Mouse (Mus musculus): ENCODE measurements around the gene Gm3667. TPM values are rescaled to one million over a fixed set of nuclear protein-coding genes. Genes with fewer than 3 reads are reported as not detected.
A peak's percentile ranks its signal among the peaks of the same experiment; 100 is the strongest.
"Not testable (repeated sequence)": the region's sequence is repeated elsewhere in the genome, so short reads cannot be mapped to it uniquely, and the experiment has no call there.

Gm3667 gene
- 12.9 and 14.0 TPM in 2 replicates for polyA plus RNA-seq (2015; fragmentation: Nextera tagmentation; extraction: Ambion mirVana)

GRCm38 (mm10) chr14:6889521-6890012 lies at the start of gene Gm3667:
Gene Gm3667, minus strand, starts transcription at chr14:6889962.
- H3K27ac ChIP-seq (ENCODE audit: low read length), result not testable (repeated sequence)

GRCm38 (mm10) chr14:6899881-6900280 lies 10.1 kb upstream of the Gm3667 start:
- H3K9me3 ChIP-seq (replicated peaks; ENCODE audit: control insufficient read depth, low read length, poor library complexity, severe bottlenecking); H3K27ac ChIP-seq (ENCODE audit: low read length); H3K4me2 ChIP-seq (ENCODE audit: low read length); H3K4me3 ChIP-seq (ENCODE audit: low read depth, low read length); ATAC-seq; H3K9ac ChIP-seq (ENCODE audit: low read depth, low read length); H3K27me3 ChIP-seq (ENCODE audit: control insufficient read depth, insufficient read depth, low read depth, low read length); H3K4me1 ChIP-seq (ENCODE audit: control insufficient read depth, insufficient read depth, low read length); H3K36me3 ChIP-seq (ENCODE audit: control insufficient read depth, insufficient read depth, low read length): not testable (repeated sequence)
- 94% methylated on average over 19 of the region's 24 CpGs for WGBS

More at GRCm38 (mm10) chr14:6889521-6890012, at the start of gene Gm3667:
- H3K9me3 ChIP-seq (replicated peaks; ENCODE audit: control insufficient read depth, low read length, poor library complexity, severe bottlenecking); ATAC-seq; H3K4me1 ChIP-seq (ENCODE audit: control insufficient read depth, insufficient read depth, low read length); H3K36me3 ChIP-seq (ENCODE audit: control insufficient read depth, insufficient read depth, low read length); H3K27me3 ChIP-seq (ENCODE audit: control insufficient read depth, insufficient read depth, low read depth, low read length): not testable (repeated sequence)
- peak within 1 kb of the TSS; percentile 48 for H3K4me2 ChIP-seq (ENCODE audit: low read length)
- 0% methylated on average over 16 of the region's 43 CpGs for WGBS
- H3K9ac ChIP-seq (ENCODE audit: low read depth, low read length), result peak within 1 kb of the TSS; percentile 59
- peak within 1 kb of the TSS; percentile 42 for H3K4me3 ChIP-seq (ENCODE audit: low read depth, low read length)

- not testable (repeated sequence) for H3K36me3 ChIP-seq (ENCODE audit: control insufficient read depth, insufficient read depth, low read length); ATAC-seq; H3K4me1 ChIP-seq (ENCODE audit: control insufficient read depth, insufficient read depth, low read length); H3K9ac ChIP-seq (ENCODE audit: low read depth, low read length); H3K27me3 ChIP-seq (ENCODE audit: control insufficient read depth, insufficient read depth, low read depth, low read length); H3K27ac ChIP-seq (ENCODE audit: low read length); H3K9me3 ChIP-seq (replicated peaks; ENCODE audit: control insufficient read depth, low read length, poor library complexity, severe bottlenecking)
- WGBS, result 17% methylated on average over 2 of the region's 5 CpGs
- Histone ChIP-seq H3K4me2 (ENCODE audit: low read length) (peak overlapping the region; percentile 48), H3K4me3 (ENCODE audit: low read depth, low read length) (peak overlapping the region; percentile 42)
Observed at GRCm38 (mm10) chr14:6888811-6889210, 951 bp downstream of the Gm3667 start.

GRCm38 (mm10) chr14:6840211-6840610 lies 49.6 kb downstream of the Gm3667 start, which contains the start of gene Gm3642:
Gene Gm3642, minus strand, starts transcription at chr14:6840311.
- H3K4me2 ChIP-seq (ENCODE audit: low read length); H3K4me3 ChIP-seq (ENCODE audit: low read depth, low read length); H3K27me3 ChIP-seq (ENCODE audit: control insufficient read depth, insufficient read depth, low read depth, low read length); H3K4me1 ChIP-seq (ENCODE audit: control insufficient read depth, insufficient read depth, low read length); H3K9me3 ChIP-seq (replicated peaks; ENCODE audit: control insufficient read depth, low read length, poor library complexity, severe bottlenecking); H3K36me3 ChIP-seq (ENCODE audit: control insufficient read depth, insufficient read depth, low read length); ATAC-seq; H3K9ac ChIP-seq (ENCODE audit: low read depth, low read length); H3K27ac ChIP-seq (ENCODE audit: low read length): not testable (repeated sequence)
- no CpG with 5 or more reads among the region's 3 CpGs for WGBS

- ATAC-seq; H3K4me1 ChIP-seq (ENCODE audit: control insufficient read depth, insufficient read depth, low read length); H3K27ac ChIP-seq (ENCODE audit: low read length); H3K4me3 ChIP-seq (ENCODE audit: low read depth, low read length); H3K36me3 ChIP-seq (ENCODE audit: control insufficient read depth, insufficient read depth, low read length); H3K4me2 ChIP-seq (ENCODE audit: low read length); H3K27me3 ChIP-seq (ENCODE audit: control insufficient read depth, insufficient read depth, low read depth, low read length); H3K9ac ChIP-seq (ENCODE audit: low read depth, low read length); H3K9me3 ChIP-seq (replicated peaks; ENCODE audit: control insufficient read depth, low read length, poor library complexity, severe bottlenecking): not testable (repeated sequence)
- 96% methylated on average over 3 of the region's 3 CpGs for WGBS
Observed at GRCm38 (mm10) chr14:6823297-6823696, 66.5 kb downstream of the Gm3667 start.

Other genes with a start within 250 kb of the Gm3667 start
- not detected in 2 replicates for gene Gm10251, start 205.8 kb downstream of the Gm3667 start, polyA plus RNA-seq (2015; fragmentation: Nextera tagmentation; extraction: Ambion mirVana)
- gene Gm8050, start 169.7 kb downstream of the Gm3667 start, polyA plus RNA-seq (2015; fragmentation: Nextera tagmentation; extraction: Ambion mirVana), result not detected in 2 replicates
- 20.3 and 22.2 TPM in 2 replicates for gene Gm3636, start 147.6 kb downstream of the Gm3667 start, polyA plus RNA-seq (2015; fragmentation: Nextera tagmentation; extraction: Ambion mirVana)
- gene Gm8362, start 115.6 kb downstream of the Gm3667 start, polyA plus RNA-seq (2015; fragmentation: Nextera tagmentation; extraction: Ambion mirVana), result not detected in 2 replicates
- not detected in 2 replicates for gene Gm3642, start 49.7 kb downstream of the Gm3667 start, polyA plus RNA-seq (2015; fragmentation: Nextera tagmentation; extraction: Ambion mirVana)
- gene Gm6356, start 83.9 kb upstream of the Gm3667 start, polyA plus RNA-seq (2015; fragmentation: Nextera tagmentation; extraction: Ambion mirVana), result not detected in 2 replicates
- gene Gm10406, start 137.5 kb upstream of the Gm3667 start, polyA plus RNA-seq (2015; fragmentation: Nextera tagmentation; extraction: Ambion mirVana), result 4.8 and 6.6 TPM in 2 replicates
- not detected in 2 replicates for gene Gm3685, start 155.0 kb upstream of the Gm3667 start, polyA plus RNA-seq (2015; fragmentation: Nextera tagmentation; extraction: Ambion mirVana)
- 8.1 and 9.9 TPM in 2 replicates for gene Gm3696, start 210.7 kb upstream of the Gm3667 start, polyA plus RNA-seq (2015; fragmentation: Nextera tagmentation; extraction: Ambion mirVana)
- not detected in 2 replicates for gene Gm6676, start 235.4 kb upstream of the Gm3667 start, polyA plus RNA-seq (2015; fragmentation: Nextera tagmentation; extraction: Ambion mirVana)